In genomic region chr2:178173951-178174350, GRCm38 (mm10) we compare ENCODE assay signal across 28 mouse cellular contexts. TPM values are rescaled to one million over a fixed set of nuclear protein-coding genes. Genes with fewer than 3 reads are reported as not detected.
DNase-seq lines count a peak whose midpoint lies in the region; ATAC-seq and TF ChIP-seq lines count a peak whose summit lies in the region.
"Had no signal": no experiment of that assay in that cellular context is flagged by ENCODE, and none has a peak within 500 bp of the region (broad histone marks: within the 10 kb centered on the region; RNA-seq: fewer than 3 reads in every experiment).

No protein-coding gene starts in this region.

- no peak overlapping the region for H3K4me3 ChIP-seq in cerebellum, adult 2 months (replicated peaks; ENCODE audit: insufficient read depth, low read depth, low read length)
- H3K4me3 ChIP-seq in layer of hippocampus, adult 2 months = no peak overlapping the region
- H3K4me3 ChIP-seq in midbrain, embryonic 14.5 days (replicated peaks; ENCODE audit: low read depth, low read length) = no peak overlapping the region
- H3K4me3 ChIP-seq in midbrain, embryonic 13.5 days (replicated peaks) = no peak overlapping the region
- H3K4me3 ChIP-seq: forebrain, embryonic 10.5 days; forebrain, embryonic 13.5 days; heart, adult 2 months; heart, embryonic 10.5 days; heart, embryonic 13.5 days; hindbrain, embryonic 13.5 days; intestine, embryonic 15.5 days had no signal

- TF ChIP-seq POLR2A in cerebellum, adult 2 months (IDR thresholded peaks at IDR 0.05; ENCODE audit: borderline replicate concordance, insufficient read depth, low read length) = no peak

- H3K27ac ChIP-seq in cerebellum, adult 2 months (ENCODE audit: insufficient read depth, low read length) = peak overlapping the region; percentile 47; the same call in 1 of the 2 replicates
- peak overlapping the region; percentile 90 for H3K27ac ChIP-seq in layer of hippocampus, adult 2 months
- H3K27ac ChIP-seq in midbrain, embryonic 14.5 days (replicated peaks; ENCODE audit: low read depth, low read length) = peak overlapping the region; percentile 84
- no peak overlapping the region; the same call in 1 of the 2 replicates for H3K27ac ChIP-seq in midbrain, embryonic 13.5 days
- H3K27ac ChIP-seq: forebrain, embryonic 10.5 days; forebrain, embryonic 13.5 days; heart, adult 2 months; heart, embryonic 10.5 days; heart, embryonic 13.5 days; intestine, embryonic 15.5 days had no signal

- H3K9ac ChIP-seq in midbrain, embryonic 14.5 days (replicated peaks; ENCODE audit: low read length) = no peak overlapping the region
- no peak overlapping the region for H3K9ac ChIP-seq in midbrain, embryonic 13.5 days (replicated peaks)
- H3K9ac ChIP-seq: forebrain, embryonic 13.5 days; heart, embryonic 13.5 days; intestine, embryonic 15.5 days had no signal

- no peaks in the 10 kb centered on the region for H3K36me3 ChIP-seq in midbrain, embryonic 14.5 days (ENCODE audit: control insufficient read depth, insufficient read depth, low read length)
- no peaks in the 10 kb centered on the region for H3K36me3 ChIP-seq in midbrain, embryonic 13.5 days
- H3K36me3 ChIP-seq: forebrain, embryonic 10.5 days; G1E; heart, embryonic 10.5 days; heart, embryonic 13.5 days; hindbrain, embryonic 13.5 days; intestine, embryonic 15.5 days had no signal

- no peaks in the 10 kb centered on the region for H3K27me3 ChIP-seq in cerebellum, adult 2 months (ENCODE audit: control insufficient read depth, insufficient read depth, low read length)
- no peaks in the 10 kb centered on the region for H3K27me3 ChIP-seq in midbrain, embryonic 14.5 days (ENCODE audit: control insufficient read depth, insufficient read depth, low read length)
- H3K27me3 ChIP-seq in midbrain, embryonic 13.5 days = no peaks in the 10 kb centered on the region
- H3K27me3 ChIP-seq: forebrain, embryonic 13.5 days; hindbrain, embryonic 13.5 days; intestine, embryonic 15.5 days; Patski had no signal

- DNase-seq in cerebellum, adult 2 months = peak in 1 of 2 experiments; percentile 59
- no peak for DNase-seq in cerebellum, postnatal 36 days
- no peak for DNase-seq in layer of hippocampus, adult 2 months (ENCODE audit: low spot score in 2 of 2)
- DNase-seq in layer of hippocampus, postnatal 10 days (ENCODE audit: low spot score in 2 of 2) = no peak
- no peak for DNase-seq in midbrain, embryonic 14.5 days
- peak; percentile 56 for DNase-seq in brain, adult 2 months (ENCODE audit: low read depth, low spot score)
- DNase-seq in heart, postnatal 25 days (ENCODE audit: low spot score) = no peak
- DNase-seq: adrenal gland, postnatal 10 days; adrenal gland, postnatal 36 days; B cell, adult 2 months; cerebellum, adult 11-12 months; cerebellum, adult 9-11 months; gastrocnemius, postnatal 10 days; gastrocnemius, postnatal 36 days; heart, adult 2 months; heart, postnatal 14 days had no signal

- intact Hi-C loops in heart, postnatal 25 days (cut with DNase I) = no loop called here

- no peak overlapping the region for H3K4me2 ChIP-seq in midbrain, embryonic 14.5 days (ENCODE audit: low read length)
- no peak overlapping the region for H3K4me2 ChIP-seq in midbrain, embryonic 13.5 days (replicated peaks)
- H3K4me2 ChIP-seq: forebrain, embryonic 13.5 days; heart, embryonic 13.5 days; hindbrain, embryonic 13.5 days; intestine, embryonic 15.5 days had no signal

- TF ChIP-seq CTCF in cerebellum, adult 2 months (IDR thresholded peaks at IDR 0.05; ENCODE audit: borderline replicate concordance, insufficient read depth, low read depth, low read length) = no peak
- no peak for TF ChIP-seq CTCF in layer of hippocampus, adult 2 months (conservative IDR thresholded peaks at IDR 0.05)

- no peak for ATAC-seq in midbrain, embryonic 14.5 days (ENCODE audit: low FRiP score, low TSS enrichment)
- ATAC-seq in midbrain, embryonic 13.5 days = no peak
- ATAC-seq: forebrain, embryonic 13.5 days; forebrain, embryonic 16.5 days; intestine, embryonic 15.5 days; Patski had no signal

- H3K9me3 ChIP-seq in midbrain, embryonic 14.5 days (ENCODE audit: control insufficient read depth, low read length) = no peaks in the 10 kb centered on the region
- H3K9me3 ChIP-seq in midbrain, embryonic 13.5 days = no peaks in the 10 kb centered on the region
- H3K9me3 ChIP-seq: forebrain, embryonic 10.5 days; forebrain, embryonic 13.5 days; heart, embryonic 10.5 days; heart, embryonic 13.5 days; hindbrain, embryonic 13.5 days; intestine, embryonic 15.5 days had no signal

- WGBS in cerebellum, adult 2 months = 16% methylated on average over 2 of the region's 2 CpGs
- WGBS in midbrain, embryonic 14.5 days = 31% methylated on average over 2 of the region's 2 CpGs
- WGBS in midbrain, embryonic 13.5 days = 25% methylated on average over 2 of the region's 2 CpGs

- peaks cover 40% of the 10 kb centered on the region for H3K4me1 ChIP-seq in cerebellum, adult 2 months (ENCODE audit: control insufficient read depth, insufficient read depth, low read length)
- H3K4me1 ChIP-seq in midbrain, embryonic 14.5 days (ENCODE audit: control insufficient read depth, insufficient read depth, low read length) = peaks cover 31% of the 10 kb centered on the region
- peaks cover 40% of the 10 kb centered on the region for H3K4me1 ChIP-seq in midbrain, embryonic 13.5 days (replicated peaks)
- H3K4me1 ChIP-seq: intestine, embryonic 15.5 days had no signal

RNA-seq across cellular contexts. Expression of gene Phactr3, which starts 55.2 kb away (rescaled TPM):
- 75.5 and 79.8 TPM in 2 replicates for polyA plus RNA-seq in cerebellum, adult 2 months (2012; rRNA removed)
- 100 to 1,000 TPM; 139 to 141 TPM for total RNA-seq in layer of hippocampus, adult 2 months (2021)
- 100 to 1,000 TPM; 113 to 115 TPM for total RNA-seq in layer of hippocampus, postnatal 10 days (2021)
- polyA plus RNA-seq in midbrain, embryonic 14.5 days (2014; fragmentation: Nextera tagmentation; extraction: Ambion mirVana) = 62.5 and 79.2 TPM in 2 replicates
- polyA plus RNA-seq in midbrain, embryonic 13.5 days (2015; fragmentation: Nextera tagmentation; extraction: Ambion mirVana) = 37.8 and 39.6 TPM in 2 replicates
- 1 to 10 TPM; 1.4 to 1.5 TPM for total RNA-seq in heart, postnatal 25 days (2021)
- total RNA-seq: gastrocnemius, postnatal 36 days; granulocyte monocyte progenitor cell, adult 5-6 weeks; hematopoietic stem cell, adult 5-6 weeks had no signal
- polyA plus RNA-seq: G1E, Patski had no signal

Comparison
In these comparisons a context has a peak if more than half of its experiments do, and no peak if none do; other contexts are left out.
1. RNA of gene Phactr3, which starts 55.2 kb away (total RNA-seq): 139 to 141 TPM in layer of hippocampus, adult 2 months and 113 to 115 TPM in layer of hippocampus, postnatal 10 days; 1.4 to 1.5 TPM in heart, postnatal 25 days; every median in the first group is over 10 times any median in the second.